In the genomic region with DNA sequence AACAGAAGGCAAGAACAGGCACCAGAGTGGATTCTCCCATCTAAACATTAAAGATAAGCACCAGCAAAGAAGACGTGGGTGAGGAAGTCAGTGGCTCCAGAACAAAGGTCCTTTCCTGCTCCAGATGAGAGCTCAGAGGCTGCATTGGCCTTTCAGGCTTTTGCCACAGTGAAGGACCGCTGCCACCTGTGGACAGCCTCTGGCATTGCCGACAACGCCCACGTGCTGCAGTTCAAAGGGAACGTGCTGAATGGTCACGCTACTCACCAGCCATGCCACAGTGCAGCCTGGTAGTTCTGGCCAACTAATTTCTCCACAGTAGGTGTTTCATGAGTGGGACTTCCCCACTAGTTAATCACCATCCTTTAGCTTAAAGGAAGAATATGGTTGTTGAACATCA, we compare ENCODE assay signal across 9 mouse cellular contexts.
DNase-seq lines count a peak whose midpoint lies in the region; ATAC-seq and TF ChIP-seq lines count a peak whose summit lies in the region.
"Had no signal": no experiment of that assay in that cellular context is flagged by ENCODE, and none has a peak within 500 bp of the region (broad histone marks: within the 10 kb centered on the region; RNA-seq: fewer than 3 reads in every experiment).

No protein-coding gene starts in this region.

- H3K4me1 ChIP-seq in heart, postnatal 0 days (ENCODE audit: control insufficient read depth, insufficient read depth) = no peaks in the 10 kb centered on the region
- H3K4me1 ChIP-seq in ES-E14 (ENCODE audit: control insufficient read depth in 2 of 2, insufficient read depth in 2 of 2, low read length in 2 of 2, poor library complexity in 1 of 2) = no peaks in the 10 kb centered on the region
- H3K4me1 ChIP-seq: heart, embryonic 15.5 days had no signal

- peak; percentile 49 for DNase-seq in heart, postnatal 0 days (ENCODE audit: low spot score)
- DNase-seq in heart, postnatal 25 days (ENCODE audit: low spot score) = no peak
- DNase-seq in ES-E14 (ENCODE audit: low read depth, low spot score) = peak; percentile 22
- peak; percentile 85 for DNase-seq in embryo, embryonic 11 days
- peak; percentile 21 to 74 for DNase-seq in kidney, adult 8-10 months
- DNase-seq in lung, postnatal 14 days = peak; percentile 23
- peak; percentile 48 to 76 for DNase-seq in urinary bladder, postnatal 36 days (ENCODE audit: low spot score in 2 of 2)
- no peak for DNase-seq in layer of hippocampus, adult 11-12 months (ENCODE audit: low spot score)

- 5% methylated on average over 7 of the region's 7 CpGs for WGBS in heart, postnatal 0 days

- no peak overlapping the region for H3K4me2 ChIP-seq in heart, postnatal 0 days (ENCODE audit: low read depth, low read length)
- H3K4me2 ChIP-seq: heart, embryonic 15.5 days had no signal

- ATAC-seq in heart, postnatal 0 days (ENCODE audit: insufficient read depth, low read depth) = peak; percentile 60; the same call in 1 of the 2 replicates

- peak; percentile 79 for TF ChIP-seq CTCF in heart, postnatal 0 days (IDR thresholded peaks at IDR 0.05; ENCODE audit: low read depth)

- H3K4me3 ChIP-seq in heart, postnatal 0 days (ENCODE audit: low read depth, low read length) = no peak overlapping the region
- no peak overlapping the region for H3K4me3 ChIP-seq in ES-E14 (ENCODE audit: insufficient read depth in 1 of 2, low read depth in 1 of 2, low read length in 2 of 2, poor library complexity in 1 of 2, severe bottlenecking in 1 of 2)
- H3K4me3 ChIP-seq: heart, embryonic 15.5 days had no signal

- TF ChIP-seq EP300 in heart, postnatal 0 days (IDR thresholded peaks at IDR 0.05; ENCODE audit: low read depth) = no peak

- in situ Hi-C loops in ES-E14 (cut with MboI; ENCODE audit: low sequenced_read_pairs in 2 of 2, unreplicated experiment in 2 of 2) = no loop called here

- no peaks in the 10 kb centered on the region for H3K36me3 ChIP-seq in heart, postnatal 0 days (replicated peaks; ENCODE audit: control insufficient read depth, insufficient read depth, low read length)
- H3K36me3 ChIP-seq in ES-E14 (ENCODE audit: control insufficient read depth, insufficient read depth, low read length, poor library complexity, severe bottlenecking) = no peaks in the 10 kb centered on the region
- H3K36me3 ChIP-seq: heart, embryonic 15.5 days had no signal

- H3K9ac ChIP-seq in heart, postnatal 0 days (replicated peaks; ENCODE audit: low read depth, low read length) = no peak overlapping the region
- no peak overlapping the region for H3K9ac ChIP-seq in ES-E14 (ENCODE audit: insufficient read depth, low read depth, low read length, poor library complexity, severe bottlenecking)
- H3K9ac ChIP-seq: heart, embryonic 15.5 days had no signal

- H3K9me3 ChIP-seq in heart, postnatal 0 days (replicated peaks; ENCODE audit: control insufficient read depth, low read length) = no peaks in the 10 kb centered on the region
- no peaks in the 10 kb centered on the region for H3K9me3 ChIP-seq in ES-E14 (ENCODE audit: control insufficient read depth, insufficient read depth, low read depth, low read length)
- H3K9me3 ChIP-seq: heart, embryonic 15.5 days had no signal

- H3K27ac ChIP-seq in heart, postnatal 0 days (ENCODE audit: low read depth) = no peak overlapping the region
- no peak overlapping the region for H3K27ac ChIP-seq in ES-E14 (ENCODE audit: insufficient read depth, low read depth, low read length, poor library complexity, severe bottlenecking)
- H3K27ac ChIP-seq: heart, embryonic 15.5 days had no signal

- H3K27me3 ChIP-seq in heart, postnatal 0 days (ENCODE audit: control insufficient read depth, insufficient read depth, low read length) = no peaks in the 10 kb centered on the region
- H3K27me3 ChIP-seq: heart, embryonic 15.5 days had no signal

- intact Hi-C loops in heart, postnatal 25 days (cut with DNase I) = loop anchor here (10.0 kb wide), 1 partner anchor 322 kb away; no protein-coding TSS in a partner anchor

TF ChIP-seq in ES-E14, 5 proteins besides CTCF, POLR2A, EP300 and RAD21:
- TF ChIP-seq MAFK (IDR thresholded peaks at IDR 0.05; ENCODE audit: insufficient read depth, low read depth, low read length) (no peak), ZC3H11A (IDR thresholded peaks at IDR 0.05; ENCODE audit: borderline replicate concordance, low read depth, low read length) (0 out of 2 replicates have a peak, but pooled peaks have one; percentile 36), CHD2 (IDR thresholded peaks at IDR 0.05; ENCODE audit: low read depth, low read length) (no peak)
TF ChIP-seq in ES-E14: peak in this region for 1.

Comparison
In these comparisons a context has a peak if more than half of its experiments do, and no peak if none do; other contexts are left out.
1. DNase-seq: peak in heart, postnatal 0 days (single experiment), ES-E14 (single experiment), embryo, embryonic 11 days (single experiment), kidney, adult 8-10 months (2 of 2), lung, postnatal 14 days (single experiment) and urinary bladder, postnatal 36 days (2 of 2); none in heart, postnatal 25 days (single experiment) and layer of hippocampus, adult 11-12 months (single experiment).